ENCODE assay signal across 14 mouse cellular contexts in genomic region chr10:11457445-11457844, GRCm38 (mm10).
DNase-seq lines count a peak whose midpoint lies in the region; ATAC-seq and TF ChIP-seq lines count a peak whose summit lies in the region.
"Had no signal": no experiment of that assay in that cellular context is flagged by ENCODE, and none has a peak within 500 bp of the region (broad histone marks: within the 10 kb centered on the region; RNA-seq: fewer than 3 reads in every experiment).

No protein-coding gene starts in this region.

- no peaks in the 10 kb centered on the region for H3K4me1 ChIP-seq in heart, adult 2 months (ENCODE audit: control insufficient read depth, insufficient read depth, low read length)
- H3K4me1 ChIP-seq in heart, embryonic 12.5 days (replicated peaks) = no peaks in the 10 kb centered on the region
- no peaks in the 10 kb centered on the region for H3K4me1 ChIP-seq in midbrain, postnatal 0 days (ENCODE audit: insufficient read depth, low read length)
- H3K4me1 ChIP-seq in midbrain, embryonic 15.5 days = no peaks in the 10 kb centered on the region
- H3K4me1 ChIP-seq in bone marrow macrophage, adult 2 months (ENCODE audit: control insufficient read depth, insufficient read depth, low read length) = no peaks in the 10 kb centered on the region
- H3K4me1 ChIP-seq in hindbrain, embryonic 10.5 days (replicated peaks) = no peaks in the 10 kb centered on the region
- H3K4me1 ChIP-seq: heart, embryonic 10.5 days; limb, embryonic 15.5 days; neural tube, embryonic 15.5 days had no signal

- intact Hi-C loops in heart, adult 2 months (cut with DNase I) = no loop called here

- H3K27me3 ChIP-seq in heart, adult 2 months (ENCODE audit: control insufficient read depth, insufficient read depth, low read length) = no peaks in the 10 kb centered on the region
- H3K27me3 ChIP-seq in heart, embryonic 12.5 days (replicated peaks) = no peaks in the 10 kb centered on the region
- no peaks in the 10 kb centered on the region for H3K27me3 ChIP-seq in midbrain, postnatal 0 days (ENCODE audit: insufficient read depth, low read length)
- H3K27me3 ChIP-seq in midbrain, embryonic 15.5 days (replicated peaks) = no peaks in the 10 kb centered on the region
- no peaks in the 10 kb centered on the region for H3K27me3 ChIP-seq in hindbrain, embryonic 10.5 days (ENCODE audit: insufficient read depth, poor library complexity, severe bottlenecking)
- H3K27me3 ChIP-seq: limb, embryonic 15.5 days; neural tube, embryonic 15.5 days had no signal

- no peaks in the 10 kb centered on the region for H3K36me3 ChIP-seq in heart, adult 2 months (ENCODE audit: control insufficient read depth, insufficient read depth, low read length)
- 0 out of 2 replicates have a peak, but pooled peaks cover 8% of the 10 kb centered on the region for H3K36me3 ChIP-seq in heart, embryonic 12.5 days
- 0 out of 2 replicates have a peak, but pooled peaks cover 3% of the 10 kb centered on the region for H3K36me3 ChIP-seq in midbrain, postnatal 0 days (ENCODE audit: insufficient read depth, low read length)
- no peaks in the 10 kb centered on the region for H3K36me3 ChIP-seq in midbrain, embryonic 15.5 days (replicated peaks)
- no peaks in the 10 kb centered on the region for H3K36me3 ChIP-seq in hindbrain, embryonic 10.5 days
- H3K36me3 ChIP-seq: limb, embryonic 15.5 days; neural tube, embryonic 15.5 days had no signal

- TF ChIP-seq EP300 in heart, adult 2 months (IDR thresholded peaks at IDR 0.05; ENCODE audit: insufficient read depth, low read depth, low read length) = no peak

- TF ChIP-seq CTCF in heart, adult 2 months (IDR thresholded peaks at IDR 0.05) = peak; percentile 29
- TF ChIP-seq CTCF in midbrain, postnatal 0 days (IDR thresholded peaks at IDR 0.05) = peak; percentile 58
- peak; percentile 26; the same call in 1 of the 2 replicates for TF ChIP-seq CTCF in bone marrow macrophage, adult 2 months (IDR thresholded peaks at IDR 0.05; ENCODE audit: low read depth, low read length)

- ATAC-seq in heart, embryonic 12.5 days (ENCODE audit: insufficient number of reproducible peaks, low FRiP score) = no peak
- no peak for ATAC-seq in midbrain, postnatal 0 days (ENCODE audit: low FRiP score)
- ATAC-seq in midbrain, embryonic 15.5 days (replicated peaks) = no peak
- ATAC-seq: activated CD4-positive, CD25-positive, alpha-beta regulatory T cell, adult 4 months had no signal

- 0 out of 2 replicates have a peak, but pooled peaks cover 7% of the 10 kb centered on the region for H3K9me3 ChIP-seq in heart, embryonic 12.5 days (replicated peaks)
- H3K9me3 ChIP-seq in midbrain, postnatal 0 days (ENCODE audit: low read length) = no peaks in the 10 kb centered on the region
- no peaks in the 10 kb centered on the region for H3K9me3 ChIP-seq in midbrain, embryonic 15.5 days
- H3K9me3 ChIP-seq in hindbrain, embryonic 10.5 days = no peaks in the 10 kb centered on the region
- H3K9me3 ChIP-seq: heart, embryonic 10.5 days; limb, embryonic 15.5 days; neural tube, embryonic 15.5 days had no signal

- H3K4me3 ChIP-seq in heart, adult 2 months = no peak overlapping the region
- no peak overlapping the region for H3K4me3 ChIP-seq in heart, embryonic 12.5 days
- no peak overlapping the region for H3K4me3 ChIP-seq in midbrain, postnatal 0 days (ENCODE audit: low read depth, low read length)
- no peak overlapping the region for H3K4me3 ChIP-seq in midbrain, embryonic 15.5 days
- no peak overlapping the region for H3K4me3 ChIP-seq in bone marrow macrophage, adult 2 months (ENCODE audit: insufficient read depth, low read length)
- H3K4me3 ChIP-seq in hindbrain, embryonic 10.5 days = no peak overlapping the region
- H3K4me3 ChIP-seq: heart, embryonic 10.5 days; limb, embryonic 15.5 days; neural tube, embryonic 15.5 days had no signal

- no peak overlapping the region for H3K9ac ChIP-seq in heart, adult 2 months (ENCODE audit: low read depth, low read length)
- H3K9ac ChIP-seq in heart, embryonic 12.5 days = no peak overlapping the region
- H3K9ac ChIP-seq in midbrain, postnatal 0 days (replicated peaks; ENCODE audit: low read length, poor library complexity, severe bottlenecking) = no peak overlapping the region
- H3K9ac ChIP-seq in midbrain, embryonic 15.5 days = no peak overlapping the region
- H3K9ac ChIP-seq: limb, embryonic 15.5 days; neural tube, embryonic 15.5 days had no signal

- H3K79me2 ChIP-seq in heart, adult 2 months (replicated peaks; ENCODE audit: control insufficient read depth, insufficient read depth, low read length) = no peaks in the 10 kb centered on the region

- 43% methylated on average over 1 of the region's 1 CpGs for WGBS in heart, adult 2 months
- 40% methylated on average over 1 of the region's 1 CpGs for WGBS in heart, embryonic 12.5 days
- WGBS in midbrain, postnatal 0 days = 44% methylated on average over 1 of the region's 1 CpGs
- WGBS in midbrain, embryonic 15.5 days = 40% methylated on average over 1 of the region's 1 CpGs
- WGBS in hindbrain, embryonic 10.5 days = 58% methylated on average over 1 of the region's 1 CpGs

- no peak overlapping the region for H3K4me2 ChIP-seq in heart, embryonic 12.5 days
- H3K4me2 ChIP-seq in midbrain, postnatal 0 days (ENCODE audit: low read depth, low read length, poor library complexity, severe bottlenecking) = no peak overlapping the region
- no peak overlapping the region for H3K4me2 ChIP-seq in midbrain, embryonic 15.5 days
- H3K4me2 ChIP-seq: limb, embryonic 15.5 days; neural tube, embryonic 15.5 days had no signal

- no peak for TF ChIP-seq POLR2A in heart, adult 2 months (IDR thresholded peaks at IDR 0.05; ENCODE audit: insufficient read depth, low read depth, low read length)
- no peak for TF ChIP-seq POLR2A in bone marrow macrophage, adult 2 months (IDR thresholded peaks at IDR 0.05; ENCODE audit: borderline replicate concordance, low read depth, low read length)

- no peak overlapping the region for H3K27ac ChIP-seq in heart, adult 2 months
- no peak overlapping the region for H3K27ac ChIP-seq in heart, embryonic 12.5 days (ENCODE audit: poor library complexity, severe bottlenecking)
- H3K27ac ChIP-seq in midbrain, postnatal 0 days (ENCODE audit: low read depth, low read length) = no peak overlapping the region
- H3K27ac ChIP-seq in midbrain, embryonic 15.5 days = no peak overlapping the region
- H3K27ac ChIP-seq in bone marrow macrophage, adult 2 months (ENCODE audit: insufficient read depth, low read depth, low read length) = no peak overlapping the region
- H3K27ac ChIP-seq in hindbrain, embryonic 10.5 days = no peak overlapping the region
- H3K27ac ChIP-seq: heart, embryonic 10.5 days; limb, embryonic 15.5 days; neural tube, embryonic 15.5 days had no signal

- DNase-seq in heart, adult 2 months = no peak
- no peak for DNase-seq in midbrain, postnatal 0 days (ENCODE audit: low spot score)
- DNase-seq in thymus, postnatal 4 days = peak; percentile 72
- no peak for DNase-seq in hindbrain, embryonic 10.5 days (ENCODE audit: low spot score)
- DNase-seq: cerebellum, postnatal 25 days; kidney, adult 9 months; lung, postnatal 4 days had no signal
